Mouse (Mus musculus) E14TG2a.4 (cell line): Measurements from ENCODE around the gene Igsf3.

ENCODE experiments used
- H3K27me3 ChIP-seq: 2 replicates; pipeline ENCODE4 v1.6.1; 2014; ENCODE audit warnings: low read length, control low read depth; ENCODE audit not compliant: insufficient read depth
- H3K36me3 ChIP-seq: 2 replicates; pipeline ENCODE4 v1.6.1; 2014; ENCODE audit warnings: low read length, control low read depth; ENCODE audit not compliant: insufficient read depth
- H3K4me1 ChIP-seq: replicated peaks from 2 replicates; pipeline ENCODE4 v1.6.1; 2014; ENCODE audit warnings: low read depth, low read length, control low read depth
- H3K4me3 ChIP-seq: replicated peaks from 2 replicates; pipeline ENCODE4 v1.5.1; 2014; ENCODE audit warnings: mild to moderate bottlenecking, low read length
- H3K9me3 ChIP-seq: 2 replicates; pipeline ENCODE4 v1.6.1; 2014; ENCODE audit warnings: low read length, control low read depth
- CTCF ChIP-seq: conservative IDR thresholded peaks from 2 replicates; pipeline ENCODE4 v1.5.1; 2014; ENCODE audit warnings: low read length
- NANOG ChIP-seq: IDR thresholded peaks from 2 replicates; pipeline ENCODE4 v1.6.1; 2014; ENCODE audit warnings: borderline replicate concordance, low read length, mixed read lengths
- POU5F1 ChIP-seq: IDR thresholded peaks from 2 replicates; pipeline ENCODE4 v1.6.1; 2014; ENCODE audit warnings: low read length, borderline replicate concordance

Igsf3 gene

DNA sequence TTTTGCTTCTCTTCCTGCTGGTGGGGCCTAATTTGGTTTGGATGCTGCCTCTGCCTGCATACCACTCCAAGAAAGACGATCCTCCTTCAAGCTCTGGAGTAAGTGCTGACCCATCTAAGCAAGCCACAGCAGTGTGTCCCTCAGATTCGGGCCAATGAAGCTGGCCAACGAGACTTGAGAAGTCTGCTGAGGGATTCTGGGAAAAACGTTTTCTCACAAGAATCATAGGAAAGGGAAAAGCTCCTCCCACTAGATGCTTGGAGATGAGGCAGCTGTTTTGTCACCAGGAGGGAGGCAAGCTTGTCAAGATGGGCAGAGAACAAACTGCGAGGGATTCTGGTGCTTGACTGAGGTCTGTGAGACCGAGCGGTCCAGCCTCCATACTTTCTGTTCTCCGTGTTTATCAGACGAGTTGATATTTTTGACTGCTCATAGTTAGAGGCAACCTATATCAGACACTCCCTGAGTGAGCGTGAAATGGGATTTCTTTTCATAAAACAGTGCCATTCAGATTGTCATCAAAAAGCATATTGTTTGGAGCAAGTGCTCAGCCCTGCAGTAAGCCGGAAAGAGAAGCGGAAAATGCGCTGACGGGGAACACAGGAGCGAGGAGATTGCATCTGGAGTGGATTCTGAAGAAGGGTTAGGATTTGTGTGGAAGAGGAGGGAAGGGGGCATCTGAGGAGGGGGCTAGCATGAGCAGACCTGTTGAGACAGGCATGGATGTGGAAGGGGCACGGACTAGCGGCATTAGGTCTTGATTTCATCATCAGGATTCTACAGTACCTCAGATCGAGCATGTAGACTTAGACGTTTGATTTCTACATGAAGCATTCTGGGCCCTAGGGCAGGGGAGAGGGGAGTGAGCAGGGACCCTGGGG is 17.0 kb downstream of the Igsf3 start:
- H3K36me3 ChIP-seq: no peaks in the 10 kb centered on the region
- H3K9me3 ChIP-seq: no peaks in the 10 kb centered on the region
- no peak for TF ChIP-seq NANOG
- no peak for TF ChIP-seq CTCF
- no peak for TF ChIP-seq POU5F1
- 0 out of 2 replicates have a peak overlapping the region, but pooled peaks have one; percentile 3 for H3K4me3 ChIP-seq
- H3K27me3 ChIP-seq: no peaks in the 10 kb centered on the region
- peaks cover 87% of the 10 kb centered on the region for H3K4me1 ChIP-seq

DNA sequence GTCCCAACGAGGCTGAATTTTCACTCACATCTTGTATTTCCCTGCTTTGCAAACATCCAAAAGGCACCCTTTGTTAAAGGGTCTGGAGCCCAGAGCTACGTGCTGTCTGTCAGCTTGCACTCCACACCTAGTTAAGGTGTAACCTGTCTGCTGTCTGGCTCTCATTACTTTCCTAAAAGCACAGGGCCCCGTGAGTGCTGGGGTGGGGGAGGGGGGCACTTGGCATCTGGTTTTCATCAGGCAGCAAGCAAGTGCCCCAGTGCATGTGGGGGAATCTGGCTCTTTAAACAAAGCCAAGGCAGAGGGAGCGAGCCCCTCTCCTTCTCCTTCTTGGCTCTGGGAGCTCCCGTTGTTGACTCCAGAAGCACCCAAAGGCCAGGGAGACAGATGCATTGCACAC is 18.5 kb downstream of the Igsf3 start:
- TF ChIP-seq CTCF (no peak), POU5F1 (no peak), NANOG (no peak)
- Histone ChIP-seq H3K4me3 (no peak overlapping the region), H3K36me3 (no peaks in the 10 kb centered on the region), H3K9me3 (no peaks in the 10 kb centered on the region), H3K27me3 (no peaks in the 10 kb centered on the region), H3K4me1 (peaks cover 90% of the 10 kb centered on the region)

DNA sequence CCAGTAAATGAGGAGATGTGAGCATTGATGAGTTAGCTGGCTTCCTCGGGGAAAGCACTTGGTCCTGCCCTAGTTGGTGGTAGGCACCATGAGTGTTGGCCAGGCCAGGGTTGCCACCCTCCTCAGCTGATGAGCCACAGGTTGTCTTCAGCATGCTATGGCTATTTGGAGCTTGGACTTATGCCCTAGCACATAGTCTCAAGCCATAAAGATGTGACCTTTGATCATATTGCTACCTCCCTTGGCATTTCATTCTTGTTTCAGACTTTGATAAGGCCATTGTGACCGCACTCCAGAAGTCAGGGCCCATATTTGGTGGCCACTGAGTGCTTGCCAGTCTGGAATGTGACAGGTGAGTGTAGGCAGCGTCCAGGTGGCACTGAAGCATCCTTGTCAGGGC is 19.2 kb downstream of the Igsf3 start:
- Histone ChIP-seq H3K4me1 (peaks cover 87% of the 10 kb centered on the region), H3K27me3 (no peaks in the 10 kb centered on the region), H3K4me3 (no peak overlapping the region), H3K36me3 (no peaks in the 10 kb centered on the region), H3K9me3 (no peaks in the 10 kb centered on the region)
- no peak for TF ChIP-seq CTCF
- TF ChIP-seq POU5F1: no peak
- no peak for TF ChIP-seq NANOG

DNA sequence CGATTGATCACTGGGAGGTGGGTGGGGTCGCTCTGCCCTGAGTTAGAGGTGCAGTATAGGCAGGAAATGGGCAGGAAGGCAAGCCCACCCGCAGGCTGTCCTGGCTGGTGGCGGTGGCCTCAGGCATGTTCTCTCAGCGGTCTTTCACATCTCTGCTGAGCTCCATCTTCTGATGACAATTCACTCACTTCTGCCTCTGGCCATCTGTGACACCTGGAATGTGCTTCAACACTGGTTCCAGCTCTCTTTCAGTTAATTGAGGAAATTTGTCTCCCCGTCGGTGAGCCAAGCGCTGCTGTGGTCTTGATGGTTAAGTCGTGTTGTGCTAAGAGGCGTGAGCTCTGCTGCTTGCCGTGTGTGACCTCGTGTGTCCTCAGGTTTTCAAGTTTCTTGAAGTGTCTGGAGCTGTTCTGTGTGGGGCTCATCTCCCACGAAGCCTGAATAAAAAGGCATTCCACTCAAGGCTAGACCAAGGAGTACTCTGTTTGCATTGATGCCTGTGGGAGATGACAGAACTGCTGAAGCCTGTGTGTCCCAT is 19.9 kb downstream of the Igsf3 start:
- H3K27me3 ChIP-seq: no peaks in the 10 kb centered on the region
- TF ChIP-seq NANOG: no peak
- TF ChIP-seq POU5F1: no peak
- no peak for TF ChIP-seq CTCF
- H3K4me3 ChIP-seq: peak overlapping the region; percentile 32; the same call in 1 of the 2 replicates
- H3K9me3 ChIP-seq: no peaks in the 10 kb centered on the region
- H3K36me3 ChIP-seq: no peaks in the 10 kb centered on the region
- H3K4me1 ChIP-seq: peaks cover 94% of the 10 kb centered on the region

DNA sequence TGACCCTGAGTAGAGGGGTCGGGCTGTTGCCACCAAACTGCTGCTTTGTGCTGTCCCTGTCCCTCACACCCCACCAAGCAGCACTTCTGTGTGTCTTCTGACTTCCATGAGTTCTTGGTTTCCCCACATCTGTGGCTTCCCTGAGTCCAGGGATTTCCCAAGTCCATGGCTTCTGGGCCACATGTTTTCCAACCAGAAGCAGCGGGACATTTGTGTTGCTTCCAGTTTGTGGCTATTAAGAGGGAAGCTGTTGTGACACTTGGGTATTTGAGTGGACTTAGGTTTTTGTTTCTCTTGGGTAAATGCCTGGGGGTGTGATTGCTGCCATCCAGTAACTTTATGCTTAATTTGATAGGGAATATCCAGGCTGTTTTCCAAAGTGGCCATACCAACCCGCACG is 20.5 kb downstream of the Igsf3 start:
- H3K4me3 ChIP-seq: no peak overlapping the region
- no peak for TF ChIP-seq CTCF
- no peak for TF ChIP-seq NANOG
- TF ChIP-seq POU5F1: no peak
- no peaks in the 10 kb centered on the region for H3K9me3 ChIP-seq
- H3K27me3 ChIP-seq: no peaks in the 10 kb centered on the region
- peaks cover 97% of the 10 kb centered on the region for H3K4me1 ChIP-seq
- H3K36me3 ChIP-seq: no peaks in the 10 kb centered on the region

GRCm38 (mm10) chr3:101398071-101398786 is 21.3 kb downstream of the Igsf3 start:
- Histone ChIP-seq H3K27me3 (no peaks in the 10 kb centered on the region), H3K4me3 (peak overlapping the region; percentile 26; the same call in 1 of the 2 replicates), H3K36me3 (no peaks in the 10 kb centered on the region), H3K9me3 (no peaks in the 10 kb centered on the region), H3K4me1 (peaks cover 97% of the 10 kb centered on the region)
- TF ChIP-seq NANOG (no peak), POU5F1 (no peak), CTCF (no peak)

DNA sequence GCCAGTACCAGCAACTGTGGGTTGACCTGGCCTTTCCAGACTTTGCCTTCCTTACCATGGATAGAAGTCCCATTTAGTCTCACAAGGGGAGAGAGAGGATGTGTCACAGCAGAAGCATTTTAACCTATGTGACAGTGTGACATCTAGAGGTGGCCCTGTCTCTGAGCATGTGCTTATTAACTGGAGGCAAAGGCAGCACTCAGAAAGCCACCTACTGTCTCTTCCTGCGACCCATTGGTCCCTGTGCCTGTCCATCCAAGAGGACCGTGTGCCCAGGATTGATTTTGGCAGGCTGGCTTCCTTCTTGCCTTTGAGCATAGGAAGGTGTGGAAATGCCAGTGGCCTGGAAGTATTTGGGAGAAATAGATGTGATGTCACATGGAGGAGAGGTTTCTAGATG is 22.0 kb downstream of the Igsf3 start:
- no peaks in the 10 kb centered on the region for H3K9me3 ChIP-seq

DNA sequence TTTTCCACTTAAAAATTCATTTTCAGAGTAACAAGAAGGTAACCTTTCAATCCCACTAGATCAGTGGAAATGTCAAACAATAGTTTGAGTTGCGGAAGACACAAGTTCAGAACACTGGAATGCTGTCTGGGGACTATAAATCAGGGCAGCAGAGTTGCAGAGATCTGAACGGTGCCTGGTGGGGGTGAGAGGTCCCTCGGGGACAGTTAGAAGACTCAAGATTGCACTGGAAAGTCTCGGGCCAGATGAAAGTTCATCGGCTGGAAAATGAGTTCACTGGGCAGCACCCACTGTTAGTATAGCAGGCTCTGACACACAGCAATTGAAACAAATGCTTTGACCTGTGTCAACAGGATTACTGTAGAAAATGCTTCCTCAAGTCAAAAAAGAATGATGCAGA is 24.6 kb downstream of the Igsf3 start:
- Histone ChIP-seq H3K4me1 (peaks cover 95% of the 10 kb centered on the region), H3K4me3 (no peak overlapping the region), H3K9me3 (no peaks in the 10 kb centered on the region), H3K27me3 (no peaks in the 10 kb centered on the region), H3K36me3 (no peaks in the 10 kb centered on the region)
- no peak for TF ChIP-seq CTCF
- no peak for TF ChIP-seq POU5F1
- TF ChIP-seq NANOG: no peak

More for the DNA sequence above, 22.0 kb downstream of the Igsf3 start:
- Histone ChIP-seq H3K4me3 (peak overlapping the region; percentile 26; the same call in 1 of the 2 replicates), H3K27me3 (no peaks in the 10 kb centered on the region), H3K4me1 (peaks cover 97% of the 10 kb centered on the region), H3K36me3 (no peaks in the 10 kb centered on the region)
- TF ChIP-seq CTCF (no peak), POU5F1 (no peak), NANOG (no peak)
